Mouse (Mus musculus) adrenal gland, adult 10 weeks (tissue): ENCODE results near the gene Polr3gl. TPM values are rescaled to one million over a fixed set of nuclear protein-coding genes. Genes with fewer than 3 reads are reported as not detected.

Experiments used
- polyA plus RNA-seq: library from polyadenylated mRNA; stranded (reverse); fragments of 350-450 nt; fragmentation: Illumina TruSeq; extraction: RNeasy Lipid Tissue Mini Kit (QIAGEN cat#74804); gene quantifications from one replicate; pipeline ENCODE4 v1.2.3, GENCODE M21; 2014; ENCODE audit warnings: low read depth, low replicate concordance

Gene Polr3gl
- 97.9 TPM for polyA plus RNA-seq

GRCm38 (mm10) chr3:96593790-96594560, at the start of gene Polr3gl:
Gene Polr3gl (minus strand): TSS chr3:96594181.

GRCm38 (mm10) chr3:96634928-96635879, 41.2 kb upstream of the Polr3gl start, which contains the start of the genes Pex11b and Gm42957:
Gene Pex11b (plus strand): TSS chr3:96635376.
Gene Gm42957 (plus strand): TSS chr3:96635474.

GRCm38 (mm10) chr3:96629729-96630600, 36.0 kb upstream of the Polr3gl start, which contains the start of gene Rbm8a:
Gene Rbm8a (plus strand): TSS chr3:96629933.

GRCm38 (mm10) chr3:96600639-96601250, 6.8 kb upstream of the Polr3gl start, which contains the start of gene Lix1l:
Gene Lix1l (plus strand): TSS chr3:96601149.

GRCm38 (mm10) chr3:96596228-96596707, 2.3 kb upstream of the Polr3gl start, which contains the start of gene Ankrd34a:
Gene Ankrd34a (plus strand): TSS chr3:96596636.

GRCm38 (mm10) chr3:96576690-96577541, 17.1 kb downstream of the Polr3gl start, which contains the start of gene Gm16253:
Gene Gm16253 (plus strand): TSS chr3:96576984.

GRCm38 (mm10) chr3:96557694-96558093, 36.3 kb downstream of the Polr3gl start, which contains the start of gene Txnip:
Gene Txnip (plus strand): TSS chr3:96557957.

Other genes with a start within 250 kb of the Polr3gl start
- not detected for gene BC107364, start 141.9 kb downstream of the Polr3gl start, polyA plus RNA-seq
- gene Hfe2, start 69.0 kb downstream of the Polr3gl start, polyA plus RNA-seq, result 1.7 TPM
- gene Txnip, start 36.2 kb downstream of the Polr3gl start, polyA plus RNA-seq, result 317 TPM
- not detected for gene Gm16253, start 17.2 kb downstream of the Polr3gl start, polyA plus RNA-seq
- gene Ankrd34a, start 2.5 kb upstream of the Polr3gl start, polyA plus RNA-seq, result 0.23 TPM
- 51.3 TPM for gene Lix1l, start 7.0 kb upstream of the Polr3gl start, polyA plus RNA-seq
- 46.8 TPM for gene Rbm8a, start 35.8 kb upstream of the Polr3gl start, polyA plus RNA-seq
- 22.2 TPM for gene Pex11b, start 41.2 kb upstream of the Polr3gl start, polyA plus RNA-seq
- 0.17 TPM for gene Gm42957, start 41.3 kb upstream of the Polr3gl start, polyA plus RNA-seq
- 0.23 TPM for gene Itga10, start 51.4 kb upstream of the Polr3gl start, polyA plus RNA-seq
- gene Ankrd35, start 76.0 kb upstream of the Polr3gl start, polyA plus RNA-seq, result 0.52 TPM
- 3.3 TPM for gene Pias3, start 102.2 kb upstream of the Polr3gl start, polyA plus RNA-seq
- not detected for gene Nudt17, start 114.4 kb upstream of the Polr3gl start, polyA plus RNA-seq
- gene Polr3c, start 133.4 kb upstream of the Polr3gl start, polyA plus RNA-seq, result 22.0 TPM
- 117 TPM for gene Rnf115, start 133.5 kb upstream of the Polr3gl start, polyA plus RNA-seq
- not detected for gene Pdzk1, start 235.1 kb upstream of the Polr3gl start, polyA plus RNA-seq
- gene Cd160, start 235.2 kb upstream of the Polr3gl start, polyA plus RNA-seq, result 0.58 TPM